ENCODE assay signal across 9 mouse cellular contexts in the genomic region with DNA sequence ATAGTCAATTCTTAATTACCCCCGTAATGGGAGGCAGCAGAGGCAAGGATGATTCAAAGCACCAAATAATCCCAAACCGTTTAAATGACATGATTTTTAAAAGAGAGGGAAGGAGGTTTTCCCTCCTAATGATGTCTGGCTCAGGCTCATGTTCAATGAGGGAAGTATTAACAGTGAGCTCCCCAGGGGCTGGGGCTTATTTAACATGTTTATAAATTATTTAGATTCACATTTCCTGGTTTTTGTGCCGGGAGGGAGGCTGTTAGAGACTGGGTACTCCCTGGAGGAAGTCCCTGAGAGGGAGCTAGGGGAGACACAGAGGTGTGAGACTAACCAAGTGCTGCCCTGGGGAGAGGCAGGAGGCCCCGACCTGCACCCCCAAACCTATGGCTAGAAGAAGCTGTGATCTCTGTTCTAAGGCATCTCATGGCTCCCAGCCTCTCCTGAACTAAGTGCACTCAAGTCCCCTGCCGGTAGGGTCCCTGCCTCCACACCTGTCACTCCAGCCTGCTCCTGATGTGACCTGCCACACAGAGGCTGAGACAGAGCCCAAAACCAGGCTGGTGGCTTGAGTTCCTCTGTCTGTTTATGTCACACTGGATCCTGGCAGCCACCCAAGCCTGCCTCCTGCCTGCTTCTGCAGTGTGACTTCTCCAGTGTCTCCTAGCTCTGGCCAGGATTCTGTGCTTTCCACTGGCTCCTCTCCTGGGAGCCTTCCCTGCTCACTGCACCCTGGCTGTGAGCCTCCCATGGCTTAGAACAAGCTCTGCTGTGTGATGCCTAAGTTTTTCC. TPM values are rescaled to one million over a fixed set of nuclear protein-coding genes. Genes with fewer than 3 reads are reported as not detected.
DNase-seq lines count a peak whose midpoint lies in the region; ATAC-seq and TF ChIP-seq lines count a peak whose summit lies in the region.
"Had no signal": no experiment of that assay in that cellular context is flagged by ENCODE, and none has a peak within 500 bp of the region (broad histone marks: within the 10 kb centered on the region; RNA-seq: fewer than 3 reads in every experiment).

No protein-coding gene starts in this region.

- 64% methylated on average over 5 of the region's 5 CpGs for WGBS in cerebellum, adult 2 months
- WGBS in stomach, embryonic 14.5 days = 11% methylated on average over 5 of the region's 5 CpGs
- WGBS in stomach, postnatal 0 days = 14% methylated on average over 5 of the region's 5 CpGs
- 19% methylated on average over 5 of the region's 5 CpGs for WGBS in intestine, embryonic 16.5 days
- 10% methylated on average over 5 of the region's 5 CpGs for WGBS in midbrain, postnatal 0 days

- no peaks in the 10 kb centered on the region for H3K9me3 ChIP-seq in stomach, embryonic 14.5 days (ENCODE audit: control insufficient read depth, low read depth, low read length)
- H3K9me3 ChIP-seq in stomach, postnatal 0 days (ENCODE audit: control insufficient read depth, low read length) = no peaks in the 10 kb centered on the region
- peaks cover 5% of the 10 kb centered on the region; the same call in 1 of the 2 replicates for H3K9me3 ChIP-seq in intestine, embryonic 16.5 days (ENCODE audit: control insufficient read depth, low read length)
- H3K9me3 ChIP-seq in midbrain, postnatal 0 days (ENCODE audit: low read length) = no peaks in the 10 kb centered on the region

- H3K4me3 ChIP-seq in cerebellum, adult 2 months (replicated peaks; ENCODE audit: insufficient read depth, low read depth, low read length) = no peak overlapping the region
- no peak overlapping the region for H3K4me3 ChIP-seq in stomach, embryonic 14.5 days (ENCODE audit: low read depth, low read length)
- H3K4me3 ChIP-seq in stomach, postnatal 0 days (ENCODE audit: low read depth, low read length) = no peak overlapping the region
- no peak overlapping the region for H3K4me3 ChIP-seq in intestine, embryonic 16.5 days (ENCODE audit: low read length)
- no peak overlapping the region for H3K4me3 ChIP-seq in midbrain, postnatal 0 days (ENCODE audit: low read depth, low read length)

- H3K36me3 ChIP-seq in stomach, embryonic 14.5 days (ENCODE audit: control insufficient read depth, insufficient read depth, low read length) = no peaks in the 10 kb centered on the region
- H3K36me3 ChIP-seq in stomach, postnatal 0 days (ENCODE audit: control insufficient read depth, insufficient read depth, low read length) = no peaks in the 10 kb centered on the region
- no peaks in the 10 kb centered on the region for H3K36me3 ChIP-seq in intestine, embryonic 16.5 days (ENCODE audit: control insufficient read depth, insufficient read depth, low read length)
- H3K36me3 ChIP-seq in midbrain, postnatal 0 days (ENCODE audit: insufficient read depth, low read length) = no peaks in the 10 kb centered on the region

- no peak for TF ChIP-seq EP300 in stomach, postnatal 0 days (optimal IDR thresholded peaks at IDR 0.05)

- DNase-seq in cerebellum, adult 2 months = peak; percentile 44 to 47
- DNase-seq in cerebellum, adult 8-10 months = no peak
- DNase-seq in stomach, postnatal 0 days (ENCODE audit: low spot score) = no peak
- DNase-seq in midbrain, postnatal 0 days (ENCODE audit: low spot score) = peak; percentile 82
- no peak for DNase-seq in T-cell, adult 2 months (ENCODE audit: low spot score)

- no peak for TF ChIP-seq POLR2A in cerebellum, adult 2 months (IDR thresholded peaks at IDR 0.05; ENCODE audit: borderline replicate concordance, insufficient read depth, low read length)

- no peak overlapping the region for H3K9ac ChIP-seq in stomach, embryonic 14.5 days (replicated peaks; ENCODE audit: low read depth, low read length)
- no peak overlapping the region for H3K9ac ChIP-seq in stomach, postnatal 0 days (ENCODE audit: low read length)
- H3K9ac ChIP-seq in intestine, embryonic 16.5 days (ENCODE audit: low read depth, low read length) = peak overlapping the region; percentile 10; the same call in 1 of the 2 replicates
- H3K9ac ChIP-seq in midbrain, postnatal 0 days (replicated peaks; ENCODE audit: low read length, poor library complexity, severe bottlenecking) = no peak overlapping the region

- peaks cover 16% of the 10 kb centered on the region for H3K4me1 ChIP-seq in cerebellum, adult 2 months (ENCODE audit: control insufficient read depth, insufficient read depth, low read length)
- peaks cover 31% of the 10 kb centered on the region for H3K4me1 ChIP-seq in stomach, embryonic 14.5 days (ENCODE audit: control insufficient read depth, insufficient read depth, low read length)
- H3K4me1 ChIP-seq in stomach, postnatal 0 days (replicated peaks; ENCODE audit: control insufficient read depth, insufficient read depth) = no peaks in the 10 kb centered on the region
- H3K4me1 ChIP-seq in intestine, embryonic 16.5 days (ENCODE audit: control insufficient read depth, insufficient read depth, low read length) = peaks cover 32% of the 10 kb centered on the region
- H3K4me1 ChIP-seq in midbrain, postnatal 0 days (ENCODE audit: insufficient read depth, low read length) = peaks cover 10% of the 10 kb centered on the region; the same call in 1 of the 2 replicates

- ATAC-seq in stomach, embryonic 14.5 days (ENCODE audit: insufficient number of reproducible peaks, insufficient read depth, low FRiP score, low read depth) = peak; percentile 29; the same call in 1 of the 2 replicates
- ATAC-seq in stomach, postnatal 0 days (ENCODE audit: low FRiP score, low TSS enrichment) = no peak
- ATAC-seq in intestine, embryonic 16.5 days = peak; percentile 62
- no peak for ATAC-seq in midbrain, postnatal 0 days (ENCODE audit: low FRiP score)
- ATAC-seq in CD4-positive, CD25-positive, alpha-beta regulatory T cell, adult 4 months = no peak

- H3K4me2 ChIP-seq in stomach, embryonic 14.5 days (replicated peaks; ENCODE audit: low read depth, low read length) = 0 out of 2 replicates have a peak overlapping the region, but pooled peaks have one; percentile 12
- H3K4me2 ChIP-seq in stomach, postnatal 0 days (replicated peaks; ENCODE audit: low read depth) = no peak overlapping the region
- no peak overlapping the region for H3K4me2 ChIP-seq in intestine, embryonic 16.5 days (ENCODE audit: low read depth, low read length)
- H3K4me2 ChIP-seq in midbrain, postnatal 0 days (ENCODE audit: low read depth, low read length, poor library complexity, severe bottlenecking) = no peak overlapping the region

- no peak for TF ChIP-seq CTCF in cerebellum, adult 2 months (IDR thresholded peaks at IDR 0.05; ENCODE audit: borderline replicate concordance, insufficient read depth, low read depth, low read length)
- no peak for TF ChIP-seq CTCF in stomach, postnatal 0 days (IDR thresholded peaks at IDR 0.05; ENCODE audit: low read depth)
- peak; percentile 21; the same call in 1 of the 2 replicates for TF ChIP-seq CTCF in midbrain, postnatal 0 days (IDR thresholded peaks at IDR 0.05)

- H3K27me3 ChIP-seq in cerebellum, adult 2 months (ENCODE audit: control insufficient read depth, insufficient read depth, low read length) = no peaks in the 10 kb centered on the region
- H3K27me3 ChIP-seq in stomach, embryonic 14.5 days (ENCODE audit: control insufficient read depth, insufficient read depth, low read length) = no peaks in the 10 kb centered on the region
- H3K27me3 ChIP-seq in stomach, postnatal 0 days (ENCODE audit: control insufficient read depth, insufficient read depth, low read length) = no peaks in the 10 kb centered on the region
- H3K27me3 ChIP-seq in intestine, embryonic 16.5 days (replicated peaks; ENCODE audit: control insufficient read depth, insufficient read depth, low read length) = no peaks in the 10 kb centered on the region
- no peaks in the 10 kb centered on the region for H3K27me3 ChIP-seq in midbrain, postnatal 0 days (ENCODE audit: insufficient read depth, low read length)

- H3K27ac ChIP-seq in cerebellum, adult 2 months (ENCODE audit: insufficient read depth, low read length) = no peak overlapping the region
- peak overlapping the region; percentile 22; the same call in 1 of the 2 replicates for H3K27ac ChIP-seq in stomach, embryonic 14.5 days (ENCODE audit: low read length)
- no peak overlapping the region for H3K27ac ChIP-seq in stomach, postnatal 0 days (replicated peaks)
- H3K27ac ChIP-seq in intestine, embryonic 16.5 days (ENCODE audit: low read length) = peak overlapping the region; percentile 63
- no peak overlapping the region for H3K27ac ChIP-seq in midbrain, postnatal 0 days (ENCODE audit: low read depth, low read length)

RNA-seq across cellular contexts. Expression of a gene that starts 51.5 kb away (rescaled TPM):
- 10.7 and 13.5 TPM in 2 replicates for polyA plus RNA-seq in cerebellum, adult 2 months (2012; rRNA removed)
- polyA plus RNA-seq in stomach, embryonic 14.5 days (2014; fragmentation: Nextera tagmentation; extraction: Ambion mirVana) = 5.2 and 6.1 TPM in 2 replicates
- 0.56 and 0.70 TPM in 2 replicates for polyA plus RNA-seq in stomach, postnatal 0 days (2015; fragmentation: Nextera tagmentation; extraction: Ambion mirVana)
- polyA plus RNA-seq in intestine, embryonic 16.5 days (2015; fragmentation: Nextera tagmentation; extraction: Ambion mirVana) = 4.2 and 5.1 TPM in 2 replicates
- total RNA-seq in midbrain, postnatal 0 days (2014; rRNA removed) = 30.9 and 46.5 TPM in 2 replicates
- 9.5 and 11.4 TPM in 2 replicates for polyA plus RNA-seq in midbrain, postnatal 0 days (2015; fragmentation: Nextera tagmentation; extraction: Ambion mirVana)
- not detected for polyA plus RNA-seq in CD4-positive, CD25-positive, alpha-beta regulatory T cell, adult 4 months (2017; shearing (Covaris generic))
- polyA plus RNA-seq: C2C12 had no signal

Comparison
In these comparisons a context has a peak if more than half of its experiments do, and no peak if none do; other contexts are left out.
1. DNase-seq: peak in cerebellum, adult 2 months (2 of 2) and midbrain, postnatal 0 days (single experiment); none in cerebellum, adult 8-10 months (single experiment), stomach, postnatal 0 days (single experiment) and T-cell, adult 2 months (single experiment).
2. H3K27ac ChIP-seq: peak in stomach, embryonic 14.5 days (single experiment) and intestine, embryonic 16.5 days (single experiment); none in cerebellum, adult 2 months (single experiment), stomach, postnatal 0 days (single experiment) and midbrain, postnatal 0 days (single experiment).
3. ATAC-seq: peak in stomach, embryonic 14.5 days (single experiment) and intestine, embryonic 16.5 days (single experiment); none in stomach, postnatal 0 days (single experiment), midbrain, postnatal 0 days (single experiment) and CD4-positive, CD25-positive, alpha-beta regulatory T cell, adult 4 months (single experiment).